Mouse (Mus musculus) CH12.LX (cell line): ENCODE measurements around the gene Tnfrsf26. TPM values are rescaled to one million over a fixed set of nuclear protein-coding genes. Genes with fewer than 3 reads are reported as not detected.
A peak's percentile ranks its signal among the peaks of the same experiment; 100 is the strongest.

Experiments
- DNase-seq: peaks from one replicate; pipeline ENCODE4 v3.0.0-alpha.2; 2013; ENCODE audit errors: extremely low read depth
- H3K27ac ChIP-seq: 2 replicates; pipeline ENCODE4 v1.5.1; 2012; ENCODE audit warnings: low read depth, mild to moderate bottlenecking, control low read depth, moderate library complexity; ENCODE audit not compliant: insufficient read depth
- H3K27me3 ChIP-seq: replicated peaks from 2 replicates; pipeline ENCODE3; 2012; ENCODE audit warnings: inconsistent platforms
- H3K36me3 ChIP-seq, 2 experiments: replicated peaks in 1 of 2; 2 replicates each; pipeline versions ENCODE3 to v1.6.1; 2012; ENCODE audit warnings: inconsistent platforms in 1 of 2, low read length in 1 of 2, mild to moderate bottlenecking in 1 of 2, mixed read lengths in 1 of 2, moderate library complexity in 1 of 2; ENCODE audit not compliant: control insufficient read depth in 1 of 2, insufficient read depth in 1 of 2
- H3K4me1 ChIP-seq, 2 experiments: 2 replicates each; pipeline ENCODE4 v1.6.1; 2012; ENCODE audit warnings: inconsistent platforms in 1 of 2, moderate library complexity in 1 of 2; ENCODE audit not compliant: insufficient read depth in 2 of 2, control insufficient read depth in 1 of 2
- H3K4me2 ChIP-seq: 2 replicates; pipeline ENCODE4 v1.6.1; 2012; ENCODE audit warnings: low read depth, mild to moderate bottlenecking, control low read depth; ENCODE audit not compliant: poor library complexity, insufficient read depth, severe bottlenecking
- H3K4me3 ChIP-seq, 3 experiments: fragments of 150-350 bp in 1 of 3; sonication (generic) in 1 of 3; replicated peaks in 1 of 3; 2 replicates each; pipeline versions ENCODE3 to v1.5.1; 2011 to 2012; ENCODE audit warnings: low read depth in 2 of 3, low read length in 2 of 3, mild to moderate bottlenecking in 2 of 3, moderate library complexity in 2 of 3, control low read depth in 1 of 3, improper control_type of control experiment in 1 of 3, inconsistent platforms in 1 of 3, mixed read lengths in 1 of 3; ENCODE audit not compliant: poor library complexity in 1 of 3
- H3K79me2 ChIP-seq: replicated peaks from 2 replicates; pipeline ENCODE4 v1.6.1; 2012; ENCODE audit warnings: mild to moderate bottlenecking, moderate library complexity; ENCODE audit not compliant: control insufficient read depth, poor library complexity, insufficient read depth, severe bottlenecking; ENCODE audit errors: extremely low read depth
- H3K9ac ChIP-seq: 2 replicates; pipeline ENCODE4 v1.6.1; 2012; ENCODE audit warnings: low read depth, mild to moderate bottlenecking, control low read depth, moderate library complexity; ENCODE audit not compliant: insufficient read depth
- H3K9me3 ChIP-seq: replicated peaks from 2 replicates; pipeline ENCODE3; 2012; ENCODE audit warnings: low read length, inconsistent platforms, mixed read lengths
- E2F4 ChIP-seq: IDR thresholded peaks from 2 replicates; pipeline ENCODE4 v1.6.1; 2011; ENCODE audit warnings: low read depth, low read length, improper control_type of control experiment; ENCODE audit not compliant: insufficient replicate concordance
- ELF1 ChIP-seq: IDR thresholded peaks from 2 replicates; pipeline ENCODE4 v1.6.1; 2014; ENCODE audit warnings: low read depth, mild to moderate bottlenecking, inconsistent platforms, low read length, improper control_type of control experiment
- EP300 ChIP-seq: IDR thresholded peaks from 2 replicates; pipeline ENCODE4 v1.6.1; 2011; ENCODE audit warnings: low read length, improper control_type of control experiment
- ETS1 ChIP-seq: conservative IDR thresholded peaks from 2 replicates; pipeline ENCODE4 v1.6.1; 2012; ENCODE audit warnings: low read depth, mild to moderate bottlenecking, inconsistent platforms, low read length, improper control_type of control experiment, moderate library complexity
- HCFC1 ChIP-seq: IDR thresholded peaks from 2 replicates; pipeline ENCODE4 v1.6.1; 2012; ENCODE audit warnings: low read depth, mild to moderate bottlenecking, inconsistent platforms, low read length, improper control_type of control experiment
- KAT2A ChIP-seq: IDR thresholded peaks from 2 replicates; pipeline ENCODE4 v1.6.1; 2012; ENCODE audit warnings: low read length, improper control_type of control experiment, inconsistent platforms; ENCODE audit not compliant: insufficient replicate concordance
- MAFK ChIP-seq: IDR thresholded peaks from 2 replicates; pipeline ENCODE4 v1.6.1; 2011; ENCODE audit warnings: low read length, improper control_type of control experiment; ENCODE audit not compliant: insufficient replicate concordance
- MXI1 ChIP-seq: IDR thresholded peaks from 2 replicates; pipeline ENCODE4 v1.6.1; 2011; ENCODE audit warnings: mild to moderate bottlenecking, low read depth, low read length, improper control_type of control experiment
- POLR2A ChIP-seq: IDR thresholded peaks from 2 replicates; pipeline ENCODE4 v1.6.1; 2011; ENCODE audit warnings: low read depth, mild to moderate bottlenecking, improper control_type of control experiment, low read length
- POLR2AphosphoS2 ChIP-seq: IDR thresholded peaks from 2 replicates; pipeline ENCODE4 v1.6.1; 2011; ENCODE audit warnings: low read depth, low read length, improper control_type of control experiment
- RAD21 ChIP-seq: IDR thresholded peaks from 2 replicates; pipeline ENCODE4 v1.6.1; 2011; ENCODE audit warnings: low read depth, mild to moderate bottlenecking, low read length, improper control_type of control experiment, moderate library complexity
- TBP ChIP-seq: conservative IDR thresholded peaks from 2 replicates; pipeline ENCODE4 v1.6.1; 2011; ENCODE audit warnings: low read depth, low read length, improper control_type of control experiment
- TCF12 ChIP-seq: IDR thresholded peaks from 2 replicates; pipeline ENCODE4 v1.6.1; 2014; ENCODE audit warnings: low read depth, mild to moderate bottlenecking, inconsistent platforms, low read length, improper control_type of control experiment
- ZKSCAN1 ChIP-seq: IDR thresholded peaks from 2 replicates; pipeline ENCODE4 v1.6.1; 2012; ENCODE audit warnings: low read depth, inconsistent platforms, low read length, improper control_type of control experiment, borderline replicate concordance
- ZMIZ1 ChIP-seq: IDR thresholded peaks from 2 replicates; pipeline ENCODE4 v1.6.1; 2012; ENCODE audit warnings: low read depth, mild to moderate bottlenecking, inconsistent platforms, low read length, improper control_type of control experiment
- ZNF384 ChIP-seq: IDR thresholded peaks from 2 replicates; pipeline ENCODE4 v1.6.1; 2012; ENCODE audit warnings: low read depth, low read length, improper control_type of control experiment, inconsistent platforms
- dilution Hi-C: fragments of 300-500 bp; cut with MboI; formaldehyde crosslinking; loops from 2 replicates; pipeline ENCODE4 v1.14.3; 2020; ENCODE audit warnings: low sequenced_read_pairs; ENCODE audit not compliant: extremely low pct_unique_long_range_greater_than_20kb, extremely low pct_ligation_motif_present
- in situ Hi-C: fragments of 300-500 bp; cut with MboI; formaldehyde crosslinking; loops from 3 replicates; pipeline ENCODE4 v1.14.3; 2019; ENCODE audit warnings: low sequenced_read_pairs, low pct_ligation_motif_present, low pct_unique_long_range_greater_than_20kb, mixed read lengths
- polyA plus RNA-seq: library from polyadenylated mRNA; unstranded; fragments of >175 nt; gene quantifications from 2 replicates; pipeline ENCODE4 v1.2.1, GENCODE M21; 2012; ENCODE audit warnings: low read depth; ENCODE audit not compliant: insufficient read length
- total RNA-seq, 2 experiments: library from RNA; depleted of rRNA; stranded (reverse); fragments of 300-350 nt in 1 of 2; fragments of >200 nt in 1 of 2; gene quantifications; 2 replicates each; pipeline ENCODE4 v1.2.3; 2012 to 2014

Gene Tnfrsf26
- total and polyA plus RNA-seq, 3 experiments = 5.7 to 8.3 (median 8.3) TPM

- TF ChIP-seq ZNF384 (no peak), POLR2A (peak; percentile 92), EP300 (no peak)
Observed at GRCm38 (mm10) chr7:143599428-143600230, 28.9 kb downstream of the Tnfrsf26 start, which contains the start of gene Cars (continued).

- no peak overlapping the region for H3K27ac ChIP-seq
- DNase-seq = no peak
- H3K4me3 ChIP-seq = no peak overlapping the region
- peaks cover 72 to 88% of the 10 kb centered on the region in 2 experiments for H3K36me3 ChIP-seq
- dilution Hi-C loops (no loop called here), in situ Hi-C loops (loop anchor here (5.0 kb wide), 2 partner anchors 97 to 167 kb away; no protein-coding TSS in a partner anchor)
- H3K79me2 ChIP-seq = peaks cover 99% of the 10 kb centered on the region
- no peak for TF ChIP-seq ETS1
- TF ChIP-seq ELF1 = no peak
- TF ChIP-seq MAFK = no peak
- TF ChIP-seq KAT2A = no peak
- H3K4me1 ChIP-seq = peaks cover 21 to 68% of the 10 kb centered on the region in 2 experiments
- no peaks in the 10 kb centered on the region for H3K9me3 ChIP-seq
- H3K4me2 ChIP-seq = no peak overlapping the region
- H3K9ac ChIP-seq = no peak overlapping the region
- no peaks in the 10 kb centered on the region for H3K27me3 ChIP-seq
Observed at GRCm38 (mm10) chr7:143594865-143595264, 33.7 kb downstream of the Tnfrsf26 start.

GRCm38 (mm10) chr7:143592255-143592654 lies 36.3 kb downstream of the Tnfrsf26 start:
- in situ Hi-C loops (no loop called here), dilution Hi-C loops (no loop called here)
- no peak overlapping the region for H3K9ac ChIP-seq

More at GRCm38 (mm10) chr7:143592255-143592654, 36.3 kb downstream of the Tnfrsf26 start:
- TF ChIP-seq HCFC1 (no peak), MXI1 (no peak), ZKSCAN1 (no peak), POLR2AphosphoS2 (no peak), ZMIZ1 (no peak), RAD21 (no peak), TBP (no peak), MAFK (no peak), E2F4 (no peak), ETS1 (no peak), TCF12 (no peak)
- Histone ChIP-seq H3K9me3 (no peaks in the 10 kb centered on the region), H3K4me2 (no peak overlapping the region), H3K36me3 (peaks cover 89 to 98% of the 10 kb centered on the region in 2 experiments), H3K27ac (no peak overlapping the region), H3K4me3 (no peak overlapping the region), H3K79me2 (peaks cover 84% of the 10 kb centered on the region), H3K4me1 (peaks cover 11 to 53% of the 10 kb centered on the region in 2 experiments), H3K27me3 (no peaks in the 10 kb centered on the region)
- DNase-seq = no peak
